Mouse (Mus musculus) kidney, postnatal 0 days (tissue): ENCODE data around the gene Selplg. TPM values are rescaled to one million over a fixed set of nuclear protein-coding genes. Genes with fewer than 3 reads are reported as not detected.

Experiments
- ATAC-seq: fragments of 200-750 bp; cut with Nextera tagmentation; replicated peaks from 2 replicates; pipeline ENCODE4 v1.8.0; 2017; ENCODE audit warnings: low read depth, moderate number of reproducible peaks, moderate TSS enrichment, moderate library complexity; ENCODE audit not compliant: low FRiP score
- DNase-seq: peaks from one replicate; pipeline ENCODE4 v3.0.0-alpha.2; 2016; ENCODE audit warnings: low spot score
- H3K27ac ChIP-seq: fragments of 300-500 bp; sonication (generic); 2 replicates; pipeline ENCODE4 v1.5.1; 2014; ENCODE audit warnings: mild to moderate bottlenecking
- H3K27me3 ChIP-seq: fragments of 300-500 bp; sonication (generic); 2 replicates; pipeline ENCODE4 v1.6.1; 2014; ENCODE audit warnings: low read length, mixed read lengths; ENCODE audit not compliant: insufficient read depth
- H3K36me3 ChIP-seq: fragments of 300-500 bp; sonication (generic); 2 replicates; pipeline ENCODE4 v1.6.1; 2014; ENCODE audit warnings: low read length, mixed read lengths; ENCODE audit not compliant: insufficient read depth
- H3K4me1 ChIP-seq: fragments of 300-500 bp; sonication (generic); replicated peaks from 2 replicates; pipeline ENCODE4 v1.6.1; 2014; ENCODE audit warnings: antibody characterized with exemption, low read length, mixed read lengths; ENCODE audit not compliant: insufficient read depth
- H3K4me2 ChIP-seq: fragments of 300-500 bp; sonication (generic); 2 replicates; pipeline ENCODE4 v1.6.1; 2014; ENCODE audit warnings: mild to moderate bottlenecking, low read length, moderate library complexity, mixed read lengths
- H3K4me3 ChIP-seq: fragments of 300-500 bp; sonication (generic); replicated peaks from 2 replicates; pipeline ENCODE4 v1.5.1; 2014; ENCODE audit warnings: low read depth, low read length
- H3K9ac ChIP-seq: fragments of 300-500 bp; sonication (generic); 2 replicates; pipeline ENCODE4 v1.6.1; 2014; ENCODE audit warnings: low read depth, low read length
- H3K9me3 ChIP-seq: fragments of 300-500 bp; sonication (generic); replicated peaks from 2 replicates; pipeline ENCODE4 v1.6.1; 2016; ENCODE audit warnings: low read length, inconsistent platforms, mixed read lengths
- CTCF ChIP-seq: IDR thresholded peaks from 2 replicates; pipeline ENCODE4 v1.5.1; 2016; ENCODE audit warnings: antibody characterized with exemption, low read depth, mild to moderate bottlenecking, moderate library complexity
- WGBS: fragments of 180-500 bp; shearing (Covaris S2); extraction: QIAGEN DNeasy Blood & Tissue Kit; methylation state at CpG from one replicate; pipeline ENCODE4 v1.1.7; 2014; 5-methylcytosine and 5-hydroxymethylcytosine counted together
- polyA plus RNA-seq: library from polyadenylated mRNA; unstranded; fragments of >200 nt; fragmentation: Nextera tagmentation; extraction: Ambion mirVana; gene quantifications from 2 replicates; pipeline ENCODE4 v1.2.1, GENCODE M21; 2015

Gene Selplg
- polyA plus RNA-seq, 1 experiment from 2014 or later, result 2.4 TPM

DNA sequence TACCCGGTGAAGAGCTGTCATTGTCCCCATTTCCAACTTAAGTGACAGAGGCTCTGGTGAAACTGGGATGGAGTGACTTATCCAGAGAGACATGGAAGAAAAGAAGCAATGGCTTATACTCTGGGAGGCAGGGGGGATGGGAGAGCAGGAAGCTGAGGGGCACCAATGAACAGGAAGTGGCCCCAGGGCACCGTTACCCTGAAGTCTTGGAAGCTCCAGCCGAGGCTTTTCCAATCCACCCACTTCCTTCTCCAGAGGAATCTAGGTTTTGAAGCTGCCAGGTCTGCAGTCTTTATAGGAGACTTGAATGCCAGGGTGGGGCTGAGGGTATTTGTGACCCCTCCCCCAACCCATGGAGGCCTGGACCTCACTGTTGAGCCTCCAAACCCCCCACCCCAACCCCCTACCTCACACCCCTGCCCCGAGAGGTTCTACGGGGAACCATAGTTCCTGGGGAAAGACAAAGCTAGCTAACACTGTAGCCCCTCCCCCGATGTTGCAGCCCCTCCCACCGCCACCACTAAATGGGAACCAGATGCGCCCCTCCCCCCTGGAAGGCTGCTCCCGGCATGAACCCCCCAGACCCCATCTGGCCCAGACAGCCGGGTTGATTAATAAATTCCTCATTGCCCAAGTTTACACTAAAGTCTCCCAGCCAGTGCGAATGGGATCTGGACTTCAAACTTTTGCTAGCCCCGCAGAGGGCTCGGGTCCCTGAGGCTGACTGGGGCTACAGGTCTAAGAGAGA, 35.9 kb downstream of the Selplg start:
- peak overlapping the region; percentile 19; the same call in 1 of the 2 replicates for H3K9ac ChIP-seq
- no peaks in the 10 kb centered on the region for H3K36me3 ChIP-seq
- H3K4me2 ChIP-seq, result peak overlapping the region; percentile 51
- H3K27me3 ChIP-seq, result no peaks in the 10 kb centered on the region
- WGBS, result 9% methylated on average over 13 of the region's 13 CpGs
- no peak for TF ChIP-seq CTCF
- DNase-seq, result peak; percentile 67
- 0 out of 2 replicates have a peak overlapping the region, but pooled peaks have one; percentile 0 for H3K4me3 ChIP-seq
- H3K9me3 ChIP-seq, result no peaks in the 10 kb centered on the region
- H3K27ac ChIP-seq, result 0 out of 2 replicates have a peak overlapping the region, but pooled peaks have one; percentile 32
- ATAC-seq, result no peak
- peaks cover 36% of the 10 kb centered on the region; the same call in 1 of the 2 replicates for H3K4me1 ChIP-seq

DNA sequence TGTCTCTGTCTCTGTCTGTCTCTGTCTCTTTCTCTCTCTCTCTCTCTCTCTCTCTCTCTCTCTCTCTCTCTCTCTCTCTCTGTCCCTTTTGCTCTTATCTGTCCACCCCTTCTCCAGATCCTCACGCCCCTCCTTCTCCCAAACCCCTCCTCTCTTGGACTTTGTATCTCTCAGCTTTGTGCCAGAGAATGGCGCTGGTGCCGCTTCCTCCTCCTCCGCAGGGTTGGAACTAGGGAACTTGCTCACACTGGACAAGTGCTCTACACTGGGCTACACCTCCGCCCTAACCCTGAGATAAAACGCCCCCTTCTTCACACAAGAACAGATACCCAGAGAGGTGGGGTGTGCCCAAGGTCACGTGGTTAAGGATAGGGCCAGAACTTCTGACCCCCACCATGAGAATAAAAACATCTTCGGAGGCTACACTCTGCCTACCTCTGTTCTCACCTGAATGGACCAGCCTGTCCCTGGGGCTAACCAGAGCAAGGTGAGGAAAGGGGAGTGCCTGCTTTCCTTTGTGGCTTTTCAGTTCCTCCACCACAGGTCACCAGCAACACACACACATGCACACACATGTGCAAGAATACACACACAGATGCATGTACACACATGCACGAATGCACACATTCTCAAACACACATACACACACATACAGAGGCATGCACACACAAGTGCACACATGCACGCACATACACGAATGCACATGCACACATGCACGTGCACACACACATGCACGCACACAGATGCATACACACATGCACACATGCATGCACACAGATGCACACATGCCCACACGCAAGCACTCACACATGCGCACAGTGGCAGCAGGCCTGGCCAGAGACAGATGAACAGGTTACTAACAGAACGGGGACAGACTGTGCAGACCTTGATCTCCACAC, 41.0 kb downstream of the Selplg start:
- no peak for ATAC-seq
- Histone ChIP-seq H3K36me3 (no peaks in the 10 kb centered on the region), H3K4me1 (peaks cover 30% of the 10 kb centered on the region), H3K27me3 (no peaks in the 10 kb centered on the region), H3K4me3 (no peak overlapping the region), H3K4me2 (no peak overlapping the region), H3K27ac (peak overlapping the region; percentile 64), H3K9me3 (no peaks in the 10 kb centered on the region), H3K9ac (no peak overlapping the region)
- 73% methylated on average over 16 of the region's 16 CpGs for WGBS
- no peak for TF ChIP-seq CTCF
- peak; percentile 38 for DNase-seq

DNA sequence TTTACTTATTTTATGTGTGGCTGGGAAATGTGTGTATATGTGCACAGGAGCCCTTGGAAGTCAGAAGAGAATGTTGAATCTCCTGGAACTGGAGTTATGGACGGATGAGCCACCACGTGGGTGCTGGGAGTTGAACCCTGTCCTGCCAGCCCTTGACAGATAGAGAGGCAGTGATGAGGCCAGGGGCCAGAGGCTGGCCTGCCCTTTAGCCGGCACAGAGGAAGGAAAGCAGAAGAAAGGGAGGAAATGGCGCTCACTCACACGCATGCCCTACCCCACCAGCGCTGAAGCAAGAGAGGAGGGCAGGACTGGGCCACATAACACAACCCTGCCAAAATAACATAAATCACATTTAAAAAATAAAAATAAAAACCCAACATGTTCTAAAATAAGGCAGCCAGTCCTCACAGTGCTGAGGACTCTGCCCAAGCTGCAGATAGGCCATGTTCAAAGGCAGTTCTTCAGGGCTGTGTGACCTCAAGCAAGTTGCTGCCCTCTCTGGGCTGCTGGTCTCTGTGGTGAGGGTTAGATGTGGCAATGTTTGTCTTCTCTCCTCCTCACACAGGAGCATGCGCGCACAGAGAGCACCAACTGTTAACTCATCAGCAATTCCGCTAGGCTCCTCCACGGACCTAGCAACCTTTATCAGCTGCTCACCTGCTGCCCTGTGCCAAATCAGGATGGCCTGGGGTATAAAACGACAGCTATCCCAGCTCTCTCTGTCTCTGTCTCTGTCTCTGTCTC, 41.8 kb downstream of the Selplg start:
- ATAC-seq (no peak), DNase-seq (peak; percentile 40)
- TF ChIP-seq CTCF, result no peak
- H3K27me3 ChIP-seq, result no peaks in the 10 kb centered on the region
- H3K36me3 ChIP-seq, result no peaks in the 10 kb centered on the region
- H3K9ac ChIP-seq, result no peak overlapping the region
- WGBS, result 42% methylated on average over 11 of the region's 11 CpGs
- no peaks in the 10 kb centered on the region for H3K9me3 ChIP-seq
- peak overlapping the region; percentile 64 for H3K27ac ChIP-seq
- H3K4me2 ChIP-seq, result no peak overlapping the region
- H3K4me1 ChIP-seq, result peaks cover 25% of the 10 kb centered on the region
- H3K4me3 ChIP-seq, result no peak overlapping the region

DNA sequence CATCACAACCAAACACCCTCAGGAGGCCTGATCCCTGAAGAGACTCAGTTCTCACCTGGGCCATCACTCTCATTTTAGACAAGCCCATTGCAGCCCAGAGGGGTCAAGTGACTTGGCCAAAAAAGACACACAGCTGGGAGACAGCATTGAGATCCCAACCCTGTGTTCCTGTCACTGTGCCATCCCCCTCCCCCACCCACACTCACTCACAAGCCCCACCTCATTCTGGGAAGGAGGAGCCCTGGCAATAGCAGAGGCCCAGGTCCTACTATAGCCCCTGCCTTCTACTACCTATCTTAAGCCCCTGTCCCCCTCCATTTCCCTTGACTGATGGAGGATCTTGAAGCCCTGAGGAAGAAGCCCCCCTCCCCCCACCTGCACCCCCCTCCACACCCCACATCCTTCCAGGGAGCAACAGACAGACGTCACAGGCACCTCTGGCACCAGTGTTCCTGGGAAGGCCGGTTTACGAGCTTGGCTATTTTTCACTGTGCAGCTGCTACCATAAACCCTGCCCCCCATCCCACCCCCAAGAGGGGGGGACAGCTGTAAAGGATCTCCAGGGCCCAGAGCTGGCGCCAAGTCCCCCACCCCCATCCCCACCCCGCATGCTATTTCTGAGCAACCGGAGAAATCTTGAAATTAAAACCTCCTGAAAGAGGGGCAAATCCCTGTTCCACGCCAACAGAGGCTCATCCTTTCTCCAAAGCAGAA, 43.2 kb downstream of the Selplg start:
- no peaks in the 10 kb centered on the region for H3K27me3 ChIP-seq
- H3K27ac ChIP-seq, result peak overlapping the region; percentile 58
- no peak for TF ChIP-seq CTCF
- DNase-seq (peak; percentile 84), ATAC-seq (peak; percentile 58; the same call in 1 of the 2 replicates)
- H3K4me3 ChIP-seq, result no peak overlapping the region
- no peaks in the 10 kb centered on the region for H3K36me3 ChIP-seq
- peaks cover 25% of the 10 kb centered on the region for H3K4me1 ChIP-seq
- no peak overlapping the region for H3K4me2 ChIP-seq
- WGBS, result 16% methylated on average over 7 of the region's 7 CpGs
- no peaks in the 10 kb centered on the region for H3K9me3 ChIP-seq
- H3K9ac ChIP-seq, result no peak overlapping the region

DNA sequence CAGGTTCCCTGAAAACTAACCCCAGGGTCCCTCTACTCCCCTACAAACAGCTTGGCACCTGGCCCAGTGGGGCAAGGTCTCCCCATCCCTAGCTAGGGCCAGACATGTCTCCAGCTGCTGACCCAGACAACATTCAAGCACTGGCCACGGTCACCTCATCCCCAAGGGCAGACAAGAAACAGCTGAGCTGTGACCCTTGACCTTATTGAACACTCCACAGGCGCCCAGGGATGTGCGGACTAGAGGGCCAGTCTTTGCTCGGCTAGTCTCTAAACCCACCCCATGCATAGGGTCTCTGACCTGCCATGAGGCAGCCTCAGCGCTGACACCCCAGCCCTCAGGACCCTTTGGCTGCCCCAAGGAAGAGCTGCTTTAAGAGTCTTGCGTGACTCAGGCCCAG, 43.8 kb downstream of the Selplg start:
- H3K4me3 ChIP-seq, result no peak overlapping the region
- H3K27me3 ChIP-seq, result no peaks in the 10 kb centered on the region
- H3K27ac ChIP-seq, result peak overlapping the region; percentile 58
- DNase-seq, result no peak
- no peaks in the 10 kb centered on the region for H3K36me3 ChIP-seq
- H3K9ac ChIP-seq, result no peak overlapping the region
- peaks cover 26% of the 10 kb centered on the region for H3K4me1 ChIP-seq
- 24% methylated on average over 6 of the region's 6 CpGs for WGBS
- no peak overlapping the region for H3K4me2 ChIP-seq
- TF ChIP-seq CTCF, result no peak
- H3K9me3 ChIP-seq, result no peaks in the 10 kb centered on the region
- ATAC-seq, result peak; percentile 38; the same call in 1 of the 2 replicates
